Mouse (Mus musculus) stomach, embryonic 15.5 days (tissue): ENCODE measurements around the gene Hsf2. TPM values are rescaled to one million over a fixed set of nuclear protein-coding genes. Genes with fewer than 3 reads are reported as not detected.
"Not testable (repeated sequence)": the region's sequence is repeated elsewhere in the genome, so short reads cannot be mapped to it uniquely, and the experiment has no call there.

Experiments used
- ATAC-seq: fragments of 200-750 bp; cut with Nextera tagmentation; 2 replicates; pipeline ENCODE4 v1.8.0; 2017; ENCODE audit warnings: low read depth, moderate number of reproducible peaks, moderate TSS enrichment; ENCODE audit not compliant: insufficient read depth, low FRiP score
- H3K27ac ChIP-seq: fragments of 300-500 bp; sonication (generic); 2 replicates; pipeline ENCODE4 v1.5.1; 2015; ENCODE audit warnings: mild to moderate bottlenecking, inconsistent platforms
- H3K27me3 ChIP-seq: fragments of 300-500 bp; sonication (generic); replicated peaks from 2 replicates; pipeline ENCODE4 v1.6.1; 2015; ENCODE audit warnings: inconsistent platforms
- H3K36me3 ChIP-seq: fragments of 300-500 bp; sonication (generic); 2 replicates; pipeline ENCODE4 v1.6.1; 2015; ENCODE audit warnings: inconsistent platforms
- H3K4me1 ChIP-seq: fragments of 300-500 bp; sonication (generic); 2 replicates; pipeline ENCODE4 v1.6.1; 2015; ENCODE audit warnings: inconsistent platforms
- H3K4me2 ChIP-seq: fragments of 300-500 bp; sonication (generic); 2 replicates; pipeline ENCODE4 v1.6.1; 2015; ENCODE audit warnings: mild to moderate bottlenecking, inconsistent platforms
- H3K4me3 ChIP-seq: fragments of 300-500 bp; sonication (generic); replicated peaks from 2 replicates; pipeline ENCODE4 v1.5.1; 2015; ENCODE audit warnings: inconsistent platforms
- H3K9ac ChIP-seq: fragments of 300-500 bp; sonication (generic); 2 replicates; pipeline ENCODE4 v1.6.1; 2015; ENCODE audit warnings: inconsistent platforms
- H3K9me3 ChIP-seq: fragments of 300-500 bp; sonication (generic); 2 replicates; pipeline ENCODE4 v1.6.1; 2016; ENCODE audit warnings: inconsistent platforms
- WGBS: fragments of 180-500 bp; shearing (Covaris S2); methylation state at CpG from one replicate; pipeline ENCODE4 v1.1.7; 2015; 5-methylcytosine and 5-hydroxymethylcytosine counted together
- polyA plus RNA-seq: library from polyadenylated mRNA; unstranded; fragments of >200 nt; fragmentation: Nextera tagmentation; extraction: Ambion mirVana; gene quantifications from 2 replicates; pipeline ENCODE4 v1.2.1, GENCODE M21; 2015

Hsf2 gene
- polyA plus RNA-seq, 1 experiment from 2014 or later, result 28.5 TPM

- H3K4me1 ChIP-seq, ATAC-seq, H3K4me3 ChIP-seq, H3K9me3 ChIP-seq, H3K4me2 ChIP-seq, H3K9ac ChIP-seq, H3K27me3 ChIP-seq, H3K36me3 ChIP-seq, H3K27ac ChIP-seq: not testable (repeated sequence)
- 88% methylated on average over 9 of the region's 9 CpGs for WGBS
These were observed 57.7 kb downstream of the Hsf2 start for GRCm38 (mm10) chr10:57543890-57544289.

- no peaks in the 10 kb centered on the region for H3K36me3 ChIP-seq
- no peak for ATAC-seq
- no peak overlapping the region for H3K27ac ChIP-seq
- no peak overlapping the region for H3K9ac ChIP-seq
- no peaks in the 10 kb centered on the region for H3K9me3 ChIP-seq
- H3K4me2 ChIP-seq, result no peak overlapping the region
- 79% methylated on average over 4 of the region's 4 CpGs for WGBS
- no peak overlapping the region for H3K4me3 ChIP-seq
- H3K27me3 ChIP-seq, result no peaks in the 10 kb centered on the region
- H3K4me1 ChIP-seq, result no peaks in the 10 kb centered on the region
These were observed 63.4 kb downstream of the Hsf2 start for GRCm38 (mm10) chr10:57549631-57550030.

DNA sequence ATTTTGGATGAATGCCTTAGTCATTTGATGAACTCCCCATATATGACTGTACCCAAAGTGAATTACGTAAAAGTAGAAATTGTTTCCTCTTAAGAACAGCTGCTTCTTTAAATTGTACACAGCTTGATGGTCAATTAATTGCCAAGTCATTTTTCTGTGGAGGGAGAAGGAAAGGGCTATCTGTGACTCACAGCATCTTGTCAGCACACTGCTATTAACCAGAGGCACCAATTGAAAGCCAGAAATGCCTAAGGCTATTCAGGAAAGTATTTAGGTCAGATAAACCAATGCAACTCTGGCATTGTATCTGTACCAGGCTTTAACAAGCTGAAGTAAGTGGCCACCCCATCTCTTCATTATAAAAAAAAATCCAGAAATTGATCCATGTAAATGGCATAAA is 67.5 kb downstream of the Hsf2 start:
- H3K4me3 ChIP-seq, result no peak overlapping the region
- 70% methylated on average over 1 of the region's 1 CpGs for WGBS
- no peak for ATAC-seq

GRCm38 (mm10) chr10:57557597-57557996 is 71.4 kb downstream of the Hsf2 start:
- Histone ChIP-seq H3K36me3 (no peaks in the 10 kb centered on the region), H3K9ac (no peak overlapping the region)

More for the DNA sequence above, 67.5 kb downstream of the Hsf2 start:
- no peak overlapping the region for H3K9ac ChIP-seq
- H3K4me1 ChIP-seq, result no peaks in the 10 kb centered on the region
- no peaks in the 10 kb centered on the region for H3K36me3 ChIP-seq
- H3K4me2 ChIP-seq, result no peak overlapping the region
- H3K27me3 ChIP-seq, result no peaks in the 10 kb centered on the region
- no peaks in the 10 kb centered on the region for H3K9me3 ChIP-seq
- no peak overlapping the region for H3K27ac ChIP-seq

More at GRCm38 (mm10) chr10:57557597-57557996, 71.4 kb downstream of the Hsf2 start:
- H3K4me3 ChIP-seq, result no peak overlapping the region
- no peak overlapping the region for H3K4me2 ChIP-seq
- no peaks in the 10 kb centered on the region for H3K4me1 ChIP-seq
- 58% methylated on average over 5 of the region's 5 CpGs for WGBS
- no peaks in the 10 kb centered on the region for H3K27me3 ChIP-seq
- H3K9me3 ChIP-seq, result no peaks in the 10 kb centered on the region
- ATAC-seq, result peak; percentile 60
- H3K27ac ChIP-seq, result no peak overlapping the region

Other genes with a start within 250 kb of the Hsf2 start
- 127 and 132 TPM in 2 replicates for gene Serinc1, start 46.1 kb downstream of the Hsf2 start, polyA plus RNA-seq
- 1.7 and 1.8 TPM in 2 replicates for gene Pkib, start 145.6 kb downstream of the Hsf2 start, polyA plus RNA-seq